Mouse (Mus musculus) adrenal gland, postnatal 25 days (tissue): Measurements from ENCODE around the gene Prkd2. TPM values are rescaled to one million over a fixed set of nuclear protein-coding genes. Genes with fewer than 3 reads are reported as not detected.
A peak's percentile ranks its signal among the peaks of the same experiment; 100 is the strongest.

Experiments
- DNase-seq: peaks from one replicate; pipeline ENCODE4 v3.0.0; 2021; ENCODE audit warnings: mixed read lengths
- total RNA-seq: library from RNA; stranded (reverse); gene quantifications from 2 replicates; pipeline ENCODE4 v1.2.3, GENCODE M21; 2021

Prkd2 gene
- total RNA-seq, 1 experiment from 2014 or later: 23.9 TPM

DNA sequence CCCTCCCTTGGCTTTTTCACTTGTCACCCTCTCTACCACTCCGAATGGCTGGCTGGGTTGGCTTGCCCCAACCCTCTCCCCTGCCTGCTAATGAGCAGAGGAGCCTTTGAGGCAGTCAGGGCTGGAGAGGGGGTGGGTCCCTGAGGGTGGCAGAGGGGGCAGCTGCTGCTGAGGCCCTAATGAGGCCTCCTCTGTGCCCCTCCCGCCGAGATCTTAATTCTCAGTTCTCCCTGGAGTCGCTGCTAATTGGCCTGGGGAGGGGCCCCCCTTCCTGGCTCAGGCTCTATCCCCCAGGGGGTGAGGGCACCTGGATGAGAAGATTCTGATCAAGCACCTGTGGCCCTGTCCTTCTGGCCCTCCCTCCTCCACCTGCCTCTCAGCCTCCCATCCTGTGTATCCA, 51.6 kb downstream of the Prkd2 start:
- no peak for DNase-seq

DNA sequence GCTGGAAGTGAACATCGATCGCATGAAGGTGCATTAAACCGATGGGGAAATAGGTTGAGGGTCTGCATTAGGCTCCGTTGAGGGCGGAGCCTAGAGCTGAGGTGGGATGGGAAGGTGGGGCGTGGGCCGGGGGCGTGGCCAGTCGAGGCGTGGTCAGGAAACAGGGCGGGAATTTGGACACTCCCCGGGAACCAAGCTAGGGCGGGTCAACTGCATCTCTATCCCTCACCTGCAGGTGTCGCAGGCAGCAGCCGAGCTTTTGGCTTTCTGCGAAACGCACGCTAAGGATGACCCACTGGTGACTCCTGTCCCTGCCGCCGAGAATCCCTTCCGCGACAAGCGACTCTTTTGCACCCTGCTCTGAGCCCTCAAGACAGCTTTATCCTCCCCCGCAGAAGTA, 52.3 kb downstream of the Prkd2 start:
- DNase-seq: peak; percentile 75

DNA sequence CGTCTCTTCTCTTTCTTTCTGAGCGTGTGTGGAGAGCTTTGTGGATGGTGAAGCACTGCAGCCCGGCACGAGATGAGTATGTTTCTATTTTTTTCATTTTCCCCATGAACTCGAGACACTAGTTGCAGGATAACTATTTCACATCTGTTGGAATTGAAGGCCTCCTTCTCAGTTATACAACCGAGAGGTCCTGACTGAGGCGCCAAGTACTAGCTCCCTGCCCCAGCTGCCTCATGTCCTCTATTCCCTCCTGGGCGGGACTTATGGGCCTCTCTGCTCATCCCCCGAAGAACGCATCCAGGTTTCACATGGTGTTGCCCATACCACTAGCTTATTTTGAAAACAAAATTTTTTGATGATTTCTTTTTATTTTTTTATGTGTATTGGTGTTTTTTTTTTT, 52.8 kb downstream of the Prkd2 start:
- no peak for DNase-seq

DNA sequence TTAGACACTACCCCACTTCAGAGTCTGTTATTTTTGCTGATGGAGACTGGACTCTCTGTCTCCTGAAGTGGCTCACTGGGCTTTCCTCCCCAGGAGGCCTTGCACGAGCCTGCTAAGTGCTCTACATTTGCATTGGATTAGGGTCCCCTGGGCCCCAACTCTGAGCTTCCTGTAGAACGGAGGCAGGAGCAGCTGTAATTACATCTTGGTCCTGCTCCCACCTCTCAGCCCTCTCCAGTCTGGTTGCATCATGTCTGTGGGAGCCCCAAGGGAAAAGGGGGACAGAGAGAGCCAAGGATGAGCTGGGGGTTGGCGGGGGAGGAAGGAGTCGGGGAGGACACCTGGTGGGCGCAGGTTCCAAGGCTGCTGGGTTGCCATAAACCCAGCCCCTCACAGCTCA, 57.8 kb downstream of the Prkd2 start:
- no peak for DNase-seq

DNA sequence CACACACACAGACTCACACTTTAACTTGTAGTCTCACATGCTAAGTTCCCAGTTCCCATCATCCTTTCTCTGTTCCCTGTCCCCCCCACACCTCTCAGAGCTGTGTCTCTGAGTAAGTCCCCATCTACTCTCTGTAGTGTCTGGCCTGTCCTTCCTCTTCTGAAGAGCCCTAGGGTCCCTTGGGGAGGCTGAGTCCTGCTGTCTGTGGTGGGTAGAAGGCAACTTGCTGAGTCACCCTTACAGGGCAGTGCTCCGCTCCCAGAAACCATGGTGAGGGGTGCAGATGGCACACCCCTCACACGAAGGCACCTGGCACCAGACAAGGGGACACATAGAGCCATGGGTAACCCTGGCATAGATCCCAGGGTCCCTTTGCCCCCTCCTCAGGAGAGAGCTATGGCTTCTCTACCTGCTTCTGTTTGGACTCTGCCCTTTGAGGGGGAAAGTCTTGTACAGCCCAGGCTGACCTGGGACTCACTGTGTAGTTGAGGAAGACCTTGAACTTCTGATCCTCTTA, 60.8 kb downstream of the Prkd2 start:
- DNase-seq: no peak

DNA sequence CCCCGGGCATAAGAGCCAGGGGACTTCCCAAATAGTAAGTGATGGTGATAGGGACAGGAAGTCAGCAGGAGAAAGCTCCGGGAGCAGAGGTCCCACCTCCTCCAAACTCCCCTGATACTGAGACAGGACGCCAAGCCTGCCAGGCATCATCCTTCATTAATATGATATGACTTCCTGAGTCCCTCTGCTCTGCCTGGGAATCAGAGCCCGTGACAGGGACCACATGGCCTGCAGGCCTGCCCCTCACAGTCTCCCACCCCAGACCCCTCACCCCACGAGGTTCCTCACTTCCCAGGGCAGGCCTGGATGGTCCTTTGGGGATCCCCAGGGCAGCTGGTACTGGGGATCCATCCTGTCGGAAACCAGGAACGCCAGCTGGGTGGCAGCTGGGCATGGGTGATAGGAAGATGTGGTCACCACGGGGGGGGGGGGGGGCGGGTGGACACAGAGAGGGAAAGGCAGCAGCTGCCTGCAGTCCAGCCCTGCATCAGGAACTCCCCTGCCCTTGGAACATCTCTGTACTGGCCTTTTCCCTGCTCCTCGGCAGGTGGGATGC, 61.5 kb downstream of the Prkd2 start:
- no peak for DNase-seq

DNA sequence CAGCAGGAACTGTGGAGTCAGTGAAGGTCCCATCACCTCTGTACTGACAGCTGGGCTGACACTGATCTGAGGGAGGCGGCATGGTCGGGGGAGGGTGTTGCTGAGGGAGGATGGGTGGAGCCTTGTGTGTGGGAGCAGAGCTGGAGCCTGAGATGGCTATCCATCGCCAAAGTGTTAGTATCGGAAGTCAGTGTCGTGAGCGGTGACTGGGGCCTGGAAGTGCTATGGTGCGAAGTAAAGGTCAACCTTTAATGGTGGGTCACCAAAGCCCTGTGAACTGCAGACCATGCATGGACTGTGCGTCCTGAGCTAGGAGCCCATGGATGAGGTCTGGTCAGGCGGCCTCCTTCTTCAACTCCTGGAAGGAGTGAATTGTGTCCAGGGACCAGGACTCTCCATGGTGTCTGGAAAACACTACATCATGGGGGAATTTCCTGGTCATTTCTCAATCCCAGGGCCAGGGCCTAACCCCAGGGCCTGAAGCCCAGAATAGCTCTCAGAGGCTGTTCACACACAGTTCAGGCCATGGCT, 62.9 kb downstream of the Prkd2 start:
- DNase-seq: no peak

DNA sequence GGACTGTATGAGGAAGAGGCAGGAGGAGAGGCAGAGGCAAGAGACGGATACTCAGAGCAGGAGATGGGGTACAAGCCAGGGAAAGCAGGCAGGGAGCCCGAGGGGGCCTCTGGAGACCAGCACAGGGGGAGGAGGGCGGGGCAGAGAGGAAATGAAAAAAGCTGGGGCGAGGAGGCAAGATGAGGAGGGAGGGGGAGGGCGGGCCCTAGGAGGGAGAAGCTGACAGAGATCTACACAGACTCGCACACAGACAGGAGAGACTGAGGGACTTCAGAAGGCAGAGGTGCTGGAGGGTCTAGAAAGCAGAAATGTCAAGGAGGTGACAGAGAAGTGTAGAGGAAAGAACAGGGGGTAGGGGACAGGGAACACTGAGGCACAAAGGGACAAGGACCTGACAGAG, 63.6 kb downstream of the Prkd2 start, which contains the start of gene Ptgir:
Gene Ptgir (plus strand): TSS at position 210 of the 400 bp plus-strand sequence.
- no peak for DNase-seq

DNA sequence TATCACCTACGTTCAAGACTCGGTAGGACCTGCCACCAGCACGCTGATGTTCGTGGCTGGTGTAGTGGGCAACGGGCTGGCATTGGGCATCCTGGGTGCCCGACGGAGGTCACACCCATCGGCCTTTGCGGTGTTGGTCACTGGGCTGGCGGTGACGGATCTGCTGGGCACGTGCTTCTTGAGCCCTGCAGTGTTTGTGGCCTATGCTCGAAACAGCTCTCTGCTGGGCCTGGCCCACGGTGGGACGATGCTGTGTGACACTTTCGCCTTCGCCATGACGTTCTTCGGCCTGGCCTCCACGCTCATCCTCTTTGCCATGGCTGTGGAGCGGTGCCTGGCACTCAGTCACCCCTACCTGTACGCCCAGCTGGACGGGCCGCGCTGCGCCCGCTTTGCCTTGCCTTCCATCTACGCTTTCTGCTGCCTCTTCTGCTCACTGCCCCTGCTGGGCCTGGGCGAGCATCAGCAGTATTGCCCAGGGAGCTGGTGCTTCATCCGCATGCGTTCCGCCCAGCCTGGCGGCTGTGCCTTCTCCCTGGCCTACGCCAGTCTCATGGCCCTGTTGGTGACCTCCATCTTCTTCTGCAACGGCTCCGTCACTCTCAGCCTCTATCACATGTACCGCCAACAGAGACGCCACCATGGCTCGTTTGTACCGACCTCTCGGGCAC, 64.3 kb downstream of the Prkd2 start:
- DNase-seq: no peak

DNA sequence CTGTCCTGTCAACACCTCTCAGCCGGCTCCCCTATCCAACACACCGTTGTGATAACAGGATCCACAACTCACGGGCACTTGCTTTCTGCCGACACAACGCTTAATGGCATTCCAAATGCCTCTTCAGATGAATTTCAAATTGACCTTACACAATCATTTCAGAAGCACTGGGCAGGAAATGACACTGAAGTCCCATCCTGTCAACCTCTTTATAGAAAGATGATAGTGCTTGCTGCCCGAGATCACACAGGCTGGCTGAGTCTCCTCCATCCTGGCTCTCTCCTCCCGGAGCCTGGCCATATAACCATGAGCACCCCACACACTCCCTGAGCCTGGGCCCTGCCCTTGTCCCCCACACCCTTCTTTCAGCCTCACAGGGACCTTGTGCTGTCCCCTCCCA, 65.1 kb downstream of the Prkd2 start:
- DNase-seq: no peak

DNA sequence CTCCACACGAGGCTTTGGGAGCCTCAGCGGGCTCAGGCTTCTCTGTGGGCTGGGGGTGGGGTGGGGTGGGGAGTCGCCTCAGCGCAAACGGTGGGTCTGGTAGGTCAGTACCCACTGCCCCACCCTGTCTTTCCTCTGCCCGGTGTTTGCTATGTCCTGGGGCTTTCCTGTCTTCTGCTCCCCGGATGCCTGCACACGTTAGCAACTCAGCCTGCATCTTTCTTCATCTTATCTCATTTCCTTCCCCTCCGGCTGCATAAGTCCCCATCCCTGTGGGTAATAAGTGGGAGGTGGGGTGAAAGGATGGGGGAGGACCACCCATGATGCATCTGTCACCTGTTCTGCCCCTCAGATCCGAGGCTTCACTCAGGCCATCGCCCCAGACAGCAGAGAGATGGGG, 65.7 kb downstream of the Prkd2 start:
- no peak for DNase-seq

DNA sequence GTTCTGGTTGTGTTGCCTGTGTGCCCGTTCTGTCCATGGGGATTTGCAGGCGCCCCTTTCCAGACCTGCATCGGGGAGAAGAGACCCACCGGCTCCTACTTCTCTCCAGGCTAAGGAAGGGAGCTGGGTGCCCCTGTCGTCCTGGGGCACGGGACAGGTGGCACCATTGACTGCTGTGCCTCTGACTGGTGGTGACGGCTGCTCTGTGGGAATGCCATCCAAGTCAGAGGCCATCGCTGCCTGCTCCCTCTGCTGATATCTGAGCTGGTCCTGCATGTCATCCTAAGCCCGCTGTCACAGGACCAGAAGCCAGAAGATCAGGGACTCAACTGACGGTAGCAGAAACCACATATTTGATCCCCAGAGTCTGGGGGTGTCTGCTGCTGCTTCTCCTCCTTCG, 66.2 kb downstream of the Prkd2 start:
- DNase-seq: no peak

DNA sequence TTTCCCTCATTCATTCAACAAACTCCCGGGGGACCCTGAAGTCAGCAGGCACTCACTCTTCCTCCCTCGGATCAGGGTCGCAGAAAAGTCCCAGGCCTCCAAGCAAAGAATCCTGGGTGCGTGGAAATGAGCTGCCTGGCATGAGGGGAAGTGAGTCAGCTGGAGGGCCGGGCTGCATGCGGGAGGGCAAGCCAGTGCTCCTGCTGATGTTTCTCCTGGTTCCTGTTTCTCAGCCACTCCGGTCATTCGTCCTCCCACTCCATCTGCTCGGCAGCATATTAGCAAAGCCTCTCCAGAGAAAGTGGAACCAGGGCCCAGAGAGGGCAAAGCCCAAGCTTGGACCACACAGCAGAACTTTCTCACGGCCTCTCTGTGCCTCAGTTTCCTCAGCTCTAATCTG, 67.2 kb downstream of the Prkd2 start:
- DNase-seq: no peak

DNA sequence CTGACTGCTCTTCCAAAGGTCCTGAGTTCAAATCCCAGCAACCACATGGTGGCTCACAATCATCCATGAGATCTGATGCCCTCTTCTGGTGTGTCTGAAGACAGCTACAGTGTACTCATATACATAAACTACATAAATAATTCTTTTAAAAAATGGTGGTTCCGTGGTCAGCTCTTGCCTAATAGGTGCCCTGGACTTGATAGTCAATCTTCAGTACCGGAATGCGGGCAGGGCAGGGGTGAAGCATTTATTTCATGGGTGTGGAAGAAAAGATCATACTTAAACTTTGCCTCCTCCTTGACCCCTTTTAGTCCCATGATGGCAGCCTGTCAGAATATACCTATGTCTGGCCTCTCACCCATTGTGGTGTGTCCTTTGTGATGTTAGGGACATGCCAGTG, 69.2 kb downstream of the Prkd2 start:
- no peak for DNase-seq

DNA sequence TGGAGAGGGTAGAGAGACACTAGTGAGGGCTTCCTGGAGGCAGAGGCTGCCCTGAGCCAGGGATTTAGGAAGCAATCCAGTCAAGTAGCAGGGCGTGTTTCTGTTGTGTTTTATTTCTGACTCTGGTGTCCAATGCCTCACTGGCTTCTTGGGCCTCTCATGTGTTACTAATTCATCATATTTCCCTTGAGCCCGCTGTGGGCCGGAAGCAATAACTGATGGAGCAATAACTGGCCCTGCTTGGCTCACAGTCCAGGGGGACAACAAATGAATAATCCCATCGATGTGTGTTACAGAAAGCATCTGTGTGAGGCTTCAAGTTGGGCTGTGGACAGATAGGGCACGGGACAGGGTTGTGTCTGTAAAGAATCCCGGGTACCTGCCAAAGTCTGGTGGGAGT, 69.7 kb downstream of the Prkd2 start:
- DNase-seq: no peak

DNA sequence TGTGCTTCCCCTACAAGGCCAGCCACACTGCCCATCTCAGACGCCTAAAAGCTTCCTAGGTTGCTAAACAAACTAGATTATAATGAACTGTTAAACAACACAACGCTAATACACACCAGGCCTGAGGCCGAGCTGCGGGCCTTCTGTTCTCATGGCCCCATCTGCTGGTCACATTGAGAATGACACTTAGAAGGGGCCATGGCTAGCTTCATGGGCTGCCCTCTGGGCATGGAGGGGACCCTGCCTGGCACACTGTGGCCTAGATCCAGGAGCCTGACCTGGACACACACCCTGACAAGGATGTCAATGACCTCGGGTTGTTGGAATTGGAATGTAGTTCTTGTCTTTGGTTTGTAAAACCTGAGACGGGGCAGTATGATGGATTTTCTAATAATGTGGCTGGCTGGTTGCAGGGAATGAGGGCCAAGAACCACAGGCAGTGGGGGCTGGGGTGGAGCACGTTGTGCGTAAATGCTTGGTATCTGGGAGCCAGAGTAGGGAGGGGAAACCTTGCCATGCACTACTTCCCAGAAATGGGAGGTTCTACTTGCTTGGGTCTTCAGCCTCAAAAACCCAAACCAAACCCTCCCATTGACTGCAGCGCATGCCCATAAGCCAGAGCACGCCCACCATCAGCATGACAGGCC, 71.2 kb downstream of the Prkd2 start:
- DNase-seq: peak; percentile 67

DNA sequence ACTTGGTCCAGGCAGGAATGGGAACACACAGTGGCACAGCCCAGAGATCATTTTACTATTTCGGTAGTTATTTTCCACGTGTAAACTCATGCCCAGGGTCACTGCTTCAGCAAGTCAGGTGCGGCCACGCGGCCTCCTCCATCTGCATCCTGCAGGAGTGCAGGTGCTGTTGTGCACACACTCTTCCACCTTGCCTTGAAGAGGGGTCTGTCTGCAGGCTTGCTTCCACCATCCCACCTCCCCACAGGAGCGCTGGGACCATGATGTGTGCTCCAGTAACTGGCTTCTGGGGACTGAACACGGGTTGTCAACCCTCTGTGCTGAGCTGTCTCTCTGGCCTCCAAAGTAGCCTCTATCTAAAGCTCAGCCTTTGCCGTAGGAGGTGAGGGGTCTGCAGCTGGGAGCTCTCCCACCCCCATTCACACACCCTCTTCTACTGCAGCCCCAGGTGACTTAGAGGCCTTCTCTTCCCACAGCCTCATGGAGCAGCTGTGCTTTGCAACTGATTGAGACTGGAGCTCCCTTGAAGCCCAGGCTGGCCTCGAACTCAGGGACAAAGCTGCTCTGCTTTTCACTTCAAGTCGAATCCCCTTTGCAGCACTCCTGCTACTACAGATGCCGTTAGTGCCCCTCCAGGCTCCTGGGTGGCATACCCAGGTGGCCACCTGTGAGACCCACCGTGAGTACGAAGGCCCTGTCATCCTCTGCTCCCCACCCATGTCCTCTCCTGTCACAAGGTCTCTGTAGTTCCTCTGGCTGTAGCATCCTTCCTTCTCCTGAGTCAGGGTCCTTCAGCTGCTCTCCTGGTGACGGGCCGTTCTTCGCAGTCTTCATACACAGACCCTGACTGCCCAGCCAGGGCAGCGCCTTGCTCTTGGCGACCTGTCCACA, 72.0 kb downstream of the Prkd2 start:
- no peak for DNase-seq

DNA sequence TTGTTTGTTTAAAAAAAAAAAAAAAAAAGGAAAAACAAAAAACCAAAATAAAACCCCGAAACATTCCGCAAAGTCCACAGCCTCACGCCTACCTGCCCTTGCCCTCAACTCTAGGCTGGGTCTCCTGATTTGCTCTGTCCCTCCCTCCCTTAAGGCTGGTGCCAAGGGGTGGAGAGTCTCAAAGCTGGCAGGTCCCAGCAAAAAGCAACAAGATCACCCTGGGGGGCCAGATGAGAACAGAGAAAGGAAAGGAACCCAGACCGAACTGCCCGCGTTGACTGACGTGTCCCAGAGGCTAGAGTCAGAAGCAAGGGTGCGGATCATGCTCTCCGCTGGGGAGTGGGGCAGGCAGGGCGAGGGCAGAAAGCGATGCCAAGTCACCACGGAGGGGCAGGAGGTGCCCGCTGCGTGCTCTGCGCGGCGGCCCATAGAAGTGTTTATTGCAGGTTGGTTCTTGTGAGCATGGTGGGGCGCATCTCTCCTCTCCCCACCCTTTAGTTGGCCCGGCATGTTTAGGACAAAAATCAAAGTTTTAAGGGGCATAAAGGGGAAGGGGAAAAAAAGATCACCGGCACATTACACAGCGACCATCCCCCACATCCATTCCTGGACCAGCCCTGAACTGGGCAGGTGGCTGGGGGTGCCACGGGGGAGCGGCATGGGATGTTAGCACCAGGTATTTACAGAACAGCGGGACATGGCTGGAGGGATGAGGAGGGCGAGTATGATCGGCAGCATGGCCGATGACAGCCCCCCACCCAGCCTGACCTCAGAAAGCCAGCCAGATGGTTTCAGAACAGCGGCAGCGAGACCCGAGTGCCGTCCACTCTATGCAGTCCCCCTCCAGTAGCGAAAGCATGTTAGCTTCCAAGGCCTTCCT, 73.0 kb downstream of the Prkd2 start:
- DNase-seq: no peak

DNA sequence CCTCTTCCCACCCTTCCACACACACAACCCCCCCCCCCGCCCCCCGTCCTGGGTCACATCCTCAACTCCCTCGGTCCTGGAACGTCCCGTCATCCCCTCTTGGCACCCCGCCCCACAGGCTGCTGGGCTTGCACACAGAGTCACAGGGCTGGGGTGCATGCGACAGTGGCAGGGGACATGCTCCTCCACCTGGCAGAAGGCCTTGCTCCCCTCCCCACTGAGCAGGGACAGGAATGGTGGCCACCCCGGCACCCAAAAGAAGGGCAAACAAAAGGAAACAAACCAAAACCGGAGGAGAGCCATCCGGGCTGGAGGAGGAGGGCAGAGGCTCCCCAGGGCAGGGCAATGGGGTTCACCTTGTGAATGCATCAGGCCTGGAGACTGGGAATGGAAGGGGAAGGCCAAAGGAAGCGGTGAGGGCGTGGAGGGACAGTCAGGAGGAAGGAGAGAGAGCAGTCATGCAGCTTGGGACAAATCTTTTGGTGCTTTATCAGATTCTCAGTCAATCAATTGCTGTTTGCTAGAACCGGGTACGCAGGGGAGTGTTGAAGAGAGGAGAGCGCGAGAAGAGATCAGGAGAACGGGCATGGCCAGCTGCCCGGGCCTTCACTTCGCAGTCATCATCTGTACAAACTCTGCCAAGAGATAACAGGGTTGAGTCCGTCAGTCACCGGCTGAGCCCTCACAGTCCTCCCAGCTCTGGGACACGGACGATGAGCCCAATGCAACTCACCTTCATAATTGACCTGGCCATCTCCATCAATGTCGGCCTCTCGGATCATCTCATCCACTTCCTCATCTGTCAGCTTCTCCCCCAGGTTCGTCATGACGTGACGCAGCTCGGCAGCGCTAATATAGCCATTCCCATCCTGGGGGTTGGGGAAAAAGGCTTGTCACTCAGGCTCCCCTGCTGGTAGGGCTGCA, 73.9 kb downstream of the Prkd2 start:
- no peak for DNase-seq

DNA sequence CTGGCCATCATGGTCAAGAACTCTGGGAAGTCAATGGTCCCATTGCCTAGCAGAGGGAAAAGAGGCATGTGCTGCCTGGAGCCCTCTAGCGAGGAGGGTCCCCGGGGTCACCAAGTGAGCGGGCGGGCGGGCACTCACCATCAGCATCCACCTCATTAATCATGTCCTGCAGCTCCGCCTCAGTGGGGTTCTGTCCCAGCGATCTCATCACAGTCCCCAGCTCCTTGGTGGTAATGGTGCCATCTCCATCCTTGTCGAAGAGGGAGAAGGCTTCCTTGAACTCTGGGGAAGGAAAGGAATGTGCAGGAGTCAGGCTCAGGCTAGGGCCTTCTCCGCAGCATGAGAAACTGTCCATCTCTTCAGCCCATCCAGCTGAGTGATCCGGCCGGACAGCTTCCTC, 74.7 kb downstream of the Prkd2 start:
- no peak for DNase-seq
